Mouse (Mus musculus): ENCODE measurements around the gene Eif2b4. TPM values are rescaled to one million over a fixed set of nuclear protein-coding genes. Genes with fewer than 3 reads are reported as not detected.

Gene Eif2b4
- polyA plus RNA-seq, 1 experiment, result 57.4 TPM

GRCm38 (mm10) chr5:31198170-31198569 lies 4.9 kb upstream of the Eif2b4 start:
- TF ChIP-seq CTCF (IDR thresholded peaks at IDR 0.05; ENCODE audit: control insufficient read depth, insufficient read depth, low read length), result no peak
- TF ChIP-seq POLR2A (IDR thresholded peaks at IDR 0.05; ENCODE audit: borderline replicate concordance, control insufficient read depth, low read depth, low read length), result no peak
- Histone ChIP-seq H3K27ac (ENCODE audit: control insufficient read depth, insufficient read depth, low read depth, low read length, poor library complexity) (no peak overlapping the region), H3K4me3 (replicated peaks; ENCODE audit: control insufficient read depth, low read depth, low read length) (no peak overlapping the region), H3K4me1 (ENCODE audit: control insufficient read depth, insufficient read depth, low read length) (no peaks in the 10 kb centered on the region)
- 78% methylated on average over 9 of the region's 9 CpGs for WGBS

GRCm38 (mm10) chr5:31197072-31197471 lies 3.8 kb upstream of the Eif2b4 start:
- WGBS, result 96% methylated on average over 12 of the region's 12 CpGs
- H3K4me3 ChIP-seq (replicated peaks; ENCODE audit: control insufficient read depth, low read depth, low read length), result no peak overlapping the region
- TF ChIP-seq CTCF (IDR thresholded peaks at IDR 0.05; ENCODE audit: control insufficient read depth, insufficient read depth, low read length) (no peak), POLR2A (IDR thresholded peaks at IDR 0.05; ENCODE audit: borderline replicate concordance, control insufficient read depth, low read depth, low read length) (no peak)
- H3K4me1 ChIP-seq (ENCODE audit: control insufficient read depth, insufficient read depth, low read length), result no peaks in the 10 kb centered on the region
- H3K27ac ChIP-seq (ENCODE audit: control insufficient read depth, insufficient read depth, low read depth, low read length, poor library complexity), result no peak overlapping the region

DNA sequence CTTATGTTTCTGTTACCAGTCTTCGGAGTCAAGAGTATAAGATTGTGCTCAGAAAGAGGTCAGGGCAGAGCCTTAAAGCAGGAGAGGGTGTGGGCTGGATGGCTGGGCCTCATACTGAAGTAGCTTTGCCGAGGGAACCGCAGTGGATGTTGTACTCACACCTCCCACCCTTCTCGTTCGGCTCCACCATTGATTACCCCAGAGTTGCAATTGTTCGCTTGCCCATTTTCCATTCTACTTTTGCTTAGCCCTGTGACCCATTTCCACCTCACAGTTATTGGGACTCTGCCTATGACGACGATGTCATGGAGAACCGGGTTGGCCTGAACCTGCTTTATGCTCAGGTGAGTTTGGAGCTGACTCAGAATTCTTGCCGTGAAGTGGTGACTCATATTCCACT lies 3.0 kb upstream of the Eif2b4 start:
- no peaks in the 10 kb centered on the region; the same call in 1 of the 2 replicates for H3K4me1 ChIP-seq (ENCODE audit: control insufficient read depth, insufficient read depth, low read length)
- TF ChIP-seq POLR2A (IDR thresholded peaks at IDR 0.05; ENCODE audit: borderline replicate concordance, control insufficient read depth, low read depth, low read length) (no peak), CTCF (IDR thresholded peaks at IDR 0.05; ENCODE audit: control insufficient read depth, insufficient read depth, low read length) (no peak)
- H3K27ac ChIP-seq (ENCODE audit: control insufficient read depth, insufficient read depth, low read depth, low read length, poor library complexity), result no peak overlapping the region
- WGBS, result 93% methylated on average over 10 of the region's 10 CpGs
- H3K4me3 ChIP-seq (replicated peaks; ENCODE audit: control insufficient read depth, low read depth, low read length), result no peak overlapping the region

- H3K4me1 ChIP-seq (ENCODE audit: control insufficient read depth, insufficient read depth, low read length), result no peaks in the 10 kb centered on the region; the same call in 1 of the 2 replicates
- WGBS, result 90% methylated on average over 4 of the region's 4 CpGs
- TF ChIP-seq CTCF (IDR thresholded peaks at IDR 0.05; ENCODE audit: control insufficient read depth, insufficient read depth, low read length) (no peak), POLR2A (IDR thresholded peaks at IDR 0.05; ENCODE audit: borderline replicate concordance, control insufficient read depth, low read depth, low read length) (no peak)
- no peak overlapping the region for H3K27ac ChIP-seq (ENCODE audit: control insufficient read depth, insufficient read depth, low read depth, low read length, poor library complexity)
- no peak overlapping the region for H3K4me3 ChIP-seq (replicated peaks; ENCODE audit: control insufficient read depth, low read depth, low read length)
These were observed 2.4 kb upstream of the Eif2b4 start for GRCm38 (mm10) chr5:31195671-31196070.

GRCm38 (mm10) chr5:31194486-31195485 lies 1.6 kb upstream of the Eif2b4 start:
- H3K27ac ChIP-seq (ENCODE audit: control insufficient read depth, insufficient read depth, low read depth, low read length, poor library complexity), result no peak overlapping the region
- no peak for TF ChIP-seq POLR2A (IDR thresholded peaks at IDR 0.05; ENCODE audit: borderline replicate concordance, control insufficient read depth, low read depth, low read length)
- no peak for TF ChIP-seq CTCF (IDR thresholded peaks at IDR 0.05; ENCODE audit: control insufficient read depth, insufficient read depth, low read length)
- WGBS, result 89% methylated on average over 16 of the region's 16 CpGs
- no peak overlapping the region for H3K4me3 ChIP-seq (replicated peaks; ENCODE audit: control insufficient read depth, low read depth, low read length)
- no peaks in the 10 kb centered on the region; the same call in 1 of the 2 replicates for H3K4me1 ChIP-seq (ENCODE audit: control insufficient read depth, insufficient read depth, low read length)

GRCm38 (mm10) chr5:31193631-31194281 lies 526 bp upstream of the Eif2b4 start:
- H3K27ac ChIP-seq (ENCODE audit: control insufficient read depth, insufficient read depth, low read depth, low read length, poor library complexity), result peak overlapping the region; percentile 85
- TF ChIP-seq POLR2A (IDR thresholded peaks at IDR 0.05; ENCODE audit: borderline replicate concordance, control insufficient read depth, low read depth, low read length) (no peak), CTCF (IDR thresholded peaks at IDR 0.05; ENCODE audit: control insufficient read depth, insufficient read depth, low read length) (no peak)
- H3K4me3 ChIP-seq (replicated peaks; ENCODE audit: control insufficient read depth, low read depth, low read length), result peak overlapping the region; percentile 95
- no peaks in the 10 kb centered on the region; the same call in 1 of the 2 replicates for H3K4me1 ChIP-seq (ENCODE audit: control insufficient read depth, insufficient read depth, low read length)
- WGBS, result 7% methylated on average over 25 of the region's 25 CpGs

DNA sequence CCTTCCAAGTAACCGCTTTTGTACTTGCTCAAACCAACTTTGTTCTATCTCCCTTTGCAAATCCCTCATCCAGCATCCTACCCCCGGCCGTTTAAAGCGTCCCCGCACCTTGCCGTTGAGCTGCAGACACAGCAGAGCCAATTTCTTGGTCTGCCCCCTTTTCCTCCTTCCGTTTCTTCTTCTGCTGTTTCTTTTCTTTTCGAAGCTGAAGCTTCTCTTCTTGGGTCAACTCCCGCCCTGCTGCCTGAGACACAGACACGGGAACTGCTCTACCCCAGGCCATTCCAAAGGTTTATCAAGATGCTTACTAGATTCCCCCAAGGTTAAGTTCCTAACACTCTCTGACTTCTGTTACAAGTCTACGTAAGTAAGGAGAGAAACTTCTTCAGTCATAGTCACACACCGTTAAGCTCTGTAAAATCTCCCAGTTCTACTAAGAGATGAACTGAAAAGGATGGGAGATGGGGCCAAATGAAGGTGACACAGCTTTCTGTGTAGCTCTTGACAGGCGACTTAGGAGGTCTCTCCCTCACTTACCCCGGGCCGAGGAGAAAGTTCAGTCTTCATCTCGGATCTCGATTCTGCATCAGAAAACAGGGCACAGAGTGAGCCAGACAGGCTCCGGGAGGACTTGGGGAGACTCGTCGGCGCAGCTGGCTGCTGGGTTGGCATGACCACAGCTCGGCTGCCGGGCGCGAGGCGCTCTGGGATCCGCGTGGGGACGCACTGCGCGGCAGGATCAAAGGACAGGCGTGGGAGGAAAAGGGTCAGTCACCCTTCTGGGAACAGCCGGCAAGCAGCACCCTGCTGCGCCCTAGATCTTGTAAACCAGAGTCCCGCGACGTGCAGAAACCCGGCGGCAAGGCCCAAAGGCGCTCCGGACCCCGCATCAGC lies 938 bp downstream of the Eif2b4 start:
- WGBS, result 8% methylated on average over 42 of the region's 42 CpGs
- TF ChIP-seq CTCF (IDR thresholded peaks at IDR 0.05; ENCODE audit: control insufficient read depth, insufficient read depth, low read length) (no peak), POLR2A (IDR thresholded peaks at IDR 0.05; ENCODE audit: borderline replicate concordance, control insufficient read depth, low read depth, low read length) (no peak)
- Histone ChIP-seq H3K4me3 (replicated peaks; ENCODE audit: control insufficient read depth, low read depth, low read length) (peak overlapping the region; percentile 86), H3K4me1 (ENCODE audit: control insufficient read depth, insufficient read depth, low read length) (no peaks in the 10 kb centered on the region; the same call in 1 of the 2 replicates), H3K27ac (ENCODE audit: control insufficient read depth, insufficient read depth, low read depth, low read length, poor library complexity) (peak overlapping the region; percentile 84)
